Mouse (Mus musculus) kidney, adult 9 months (tissue): ENCODE measurements at regions not wholly inside any gene's neighbourhood (a gene's known extent, or its start where the extent isn't known, plus 50 kb on each side); places are given as distances from the start of the nearest gene placed in this dataset.
A peak's percentile ranks its signal among the peaks of the same experiment; 100 is the strongest.

ENCODE experiments used
- DNase-seq: peaks from one replicate; pipeline ENCODE4 v3.0.0; 2022

- no peak for DNase-seq
Observed at GRCm38 (mm10) chr3:144069979-144070540, 135.0 kb downstream of the Lmo4 start.

- DNase-seq, result no peak
Observed at GRCm38 (mm10) chr3:144067016-144067415, 138.0 kb downstream of the Lmo4 start.

DNA sequence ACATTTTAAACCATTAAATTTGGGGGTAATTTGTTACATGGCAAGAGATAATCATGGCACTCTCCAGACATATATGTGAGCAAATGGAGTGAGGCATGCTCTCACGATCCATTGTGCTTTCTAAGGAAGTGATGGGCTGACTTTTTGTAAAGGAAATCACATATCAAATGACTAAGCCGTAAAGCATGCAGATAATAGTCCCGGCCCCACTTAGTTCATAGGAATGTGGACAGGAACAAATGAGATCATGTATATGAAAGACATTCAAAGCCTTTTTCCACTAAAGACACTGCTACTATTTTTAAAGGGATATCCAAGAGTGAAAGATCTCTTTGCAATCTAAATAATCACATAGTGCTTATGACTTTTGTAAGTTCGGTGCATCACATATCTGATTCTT is 146.9 kb downstream of the Lmo4 start:
- no peak for DNase-seq

- no peak for DNase-seq
Observed at GRCm38 (mm10) chr3:144050341-144050740, 154.7 kb downstream of the Lmo4 start.

- peak; percentile 3 for DNase-seq
Observed at GRCm38 (mm10) chr3:144049270-144049669, 155.8 kb downstream of the Lmo4 start.

- no peak for DNase-seq
Observed at GRCm38 (mm10) chr3:144044366-144044765, 160.7 kb downstream of the Lmo4 start.

DNA sequence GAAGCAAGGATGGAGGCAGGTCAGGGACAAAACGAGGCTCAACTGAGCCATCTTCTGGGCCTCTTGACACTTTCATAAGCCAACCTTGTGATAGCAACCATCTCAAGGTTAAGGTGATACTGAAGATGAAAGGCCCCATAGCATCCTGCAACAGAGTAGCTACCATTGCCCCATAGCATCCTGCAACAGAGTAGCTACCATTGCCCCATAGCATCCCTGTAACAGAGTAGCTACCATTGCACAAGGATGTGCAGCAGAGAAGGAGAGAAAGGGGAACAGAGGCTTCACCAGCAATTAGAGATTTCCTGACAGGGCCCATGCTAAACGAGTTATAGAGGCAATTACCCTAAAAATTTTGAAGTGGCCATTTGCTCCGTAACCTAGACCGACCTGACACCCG is 163.2 kb downstream of the Lmo4 start:
- no peak for DNase-seq

DNA sequence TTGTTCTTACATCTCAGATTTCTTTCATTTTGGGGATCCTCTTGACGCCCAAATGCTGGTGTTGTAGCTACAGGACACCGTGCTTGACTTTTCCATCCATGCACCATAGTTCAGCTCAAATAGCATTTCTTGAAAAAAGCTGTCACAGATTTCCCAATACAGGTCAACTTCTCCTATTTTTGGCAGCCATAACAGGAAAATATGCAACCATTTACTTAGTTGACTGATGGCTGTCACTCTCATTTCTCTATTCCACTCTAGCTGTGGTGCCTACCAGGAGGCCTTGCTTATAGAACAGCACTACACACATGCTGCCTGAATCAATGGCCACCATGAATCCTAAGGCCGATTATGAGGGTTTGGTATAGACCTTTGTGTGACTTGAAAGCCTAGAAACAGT is 165.5 kb downstream of the Lmo4 start:
- no peak for DNase-seq

GRCm38 (mm10) chr3:144029611-144030010 is 175.4 kb downstream of the Lmo4 start:
- no peak for DNase-seq

- no peak for DNase-seq
Observed at GRCm38 (mm10) chr3:144029121-144029520, 175.9 kb downstream of the Lmo4 start.

DNA sequence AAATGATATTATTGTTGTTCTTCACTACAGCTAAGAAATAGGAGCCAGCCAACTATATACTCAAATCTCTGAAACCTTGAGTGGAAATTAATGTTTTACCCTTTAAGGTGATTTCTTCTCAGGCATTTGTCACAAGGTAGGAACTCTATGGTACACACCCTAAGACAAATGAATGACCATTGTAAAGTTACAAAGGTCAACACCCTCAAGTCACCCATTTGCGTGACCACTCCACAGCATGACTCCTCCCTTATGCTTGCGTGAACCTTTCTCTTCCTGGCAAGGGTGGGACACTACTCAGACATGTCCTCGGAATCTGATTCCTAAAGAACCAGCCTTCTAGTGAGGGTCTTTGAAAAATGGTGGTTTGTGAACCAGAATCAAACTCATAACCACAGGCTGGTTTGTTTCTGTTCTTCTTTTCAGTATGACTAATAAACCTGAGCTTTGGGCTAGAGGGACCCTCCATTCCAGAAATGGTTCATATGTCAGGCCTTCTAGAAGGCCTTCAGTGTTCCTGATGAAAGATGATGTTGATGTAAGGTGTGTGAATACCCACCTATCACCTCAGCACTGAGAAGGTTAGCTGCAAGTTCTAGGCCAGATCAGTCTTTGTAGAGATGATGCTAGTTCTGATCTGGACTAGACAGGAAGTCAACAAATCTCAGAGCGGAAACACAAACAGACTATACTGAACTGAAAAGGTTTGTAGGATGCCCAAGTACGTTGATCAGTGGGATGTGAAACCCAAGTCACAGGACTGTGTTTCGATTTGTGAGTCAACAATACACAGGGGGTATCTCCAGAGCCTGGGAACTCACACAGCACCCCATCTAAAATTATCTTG is 177.7 kb downstream of the Lmo4 start:
- DNase-seq, result no peak

DNA sequence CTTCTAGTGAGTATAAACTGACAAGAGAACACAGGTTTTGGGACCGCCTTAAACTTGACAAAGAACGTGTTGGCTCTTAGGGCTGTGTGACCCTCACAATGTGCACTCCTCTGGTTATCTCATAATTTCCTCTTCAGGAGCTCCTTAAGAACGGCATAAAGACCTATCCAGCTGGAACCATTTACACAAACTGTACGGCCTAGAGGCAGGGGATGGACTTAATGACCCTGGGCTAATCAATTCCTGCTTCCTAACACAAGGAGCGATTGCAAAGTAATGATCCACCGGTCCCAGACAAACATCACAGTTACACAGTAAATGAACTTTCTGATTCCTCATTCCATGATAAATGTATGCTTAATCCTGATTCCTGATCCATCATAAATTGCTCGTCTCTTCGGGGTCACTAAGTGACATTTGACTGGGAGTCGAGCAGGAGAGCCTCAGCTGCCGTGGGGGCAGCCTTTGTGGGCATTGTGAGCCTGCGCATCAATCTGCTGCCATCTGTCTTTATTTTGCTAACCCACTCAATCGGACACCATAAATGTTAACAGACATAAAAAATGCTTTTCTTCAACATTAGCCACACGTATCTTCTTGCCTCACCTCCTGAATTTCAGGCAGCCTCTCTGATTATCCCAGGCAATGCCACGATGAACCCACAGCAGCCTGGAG is 179.4 kb downstream of the Lmo4 start:
- no peak for DNase-seq

DNA sequence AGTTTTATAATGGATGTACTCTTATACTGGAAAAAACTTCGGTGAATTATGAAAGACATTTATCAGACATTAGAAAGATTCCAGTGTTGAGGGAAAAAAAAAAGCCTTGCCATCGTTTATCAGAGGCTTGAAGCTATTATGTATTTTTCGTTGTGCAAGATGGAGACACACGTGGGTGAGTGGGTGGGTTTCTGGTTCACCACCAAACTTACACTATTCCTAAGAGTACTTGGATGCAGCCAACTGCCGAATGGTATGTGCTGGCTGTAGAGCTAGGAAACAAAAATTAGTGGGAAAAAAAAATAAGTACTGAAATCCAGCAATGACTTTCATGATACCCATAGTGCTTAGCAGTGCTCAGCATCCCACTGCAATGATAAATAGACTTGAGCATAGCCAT is 180.8 kb downstream of the Lmo4 start:
- DNase-seq, result no peak

DNA sequence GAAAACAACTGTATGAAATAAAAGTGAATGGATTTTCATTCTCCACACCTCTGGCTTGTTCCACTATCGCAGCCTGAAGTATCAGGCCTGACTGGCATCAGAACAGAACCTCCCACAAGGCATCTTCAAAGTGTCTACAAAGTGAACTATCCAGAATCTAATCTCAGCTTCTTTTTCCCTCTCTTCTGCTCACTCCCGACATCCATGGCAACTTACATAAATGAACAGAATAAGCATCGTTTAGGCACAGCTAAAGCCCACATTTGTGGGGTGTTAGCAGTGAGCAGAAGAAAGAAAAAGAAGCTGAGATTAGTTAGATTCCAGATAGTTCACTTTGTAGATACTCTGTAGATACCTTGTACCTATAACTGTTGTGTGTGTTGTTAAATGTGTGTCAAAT is 182.0 kb downstream of the Lmo4 start:
- no peak for DNase-seq

GRCm38 (mm10) chr3:144021969-144022368 is 183.1 kb downstream of the Lmo4 start:
- DNase-seq, result no peak

GRCm38 (mm10) chr3:144020189-144020940 is 184.7 kb downstream of the Lmo4 start:
- no peak for DNase-seq

DNA sequence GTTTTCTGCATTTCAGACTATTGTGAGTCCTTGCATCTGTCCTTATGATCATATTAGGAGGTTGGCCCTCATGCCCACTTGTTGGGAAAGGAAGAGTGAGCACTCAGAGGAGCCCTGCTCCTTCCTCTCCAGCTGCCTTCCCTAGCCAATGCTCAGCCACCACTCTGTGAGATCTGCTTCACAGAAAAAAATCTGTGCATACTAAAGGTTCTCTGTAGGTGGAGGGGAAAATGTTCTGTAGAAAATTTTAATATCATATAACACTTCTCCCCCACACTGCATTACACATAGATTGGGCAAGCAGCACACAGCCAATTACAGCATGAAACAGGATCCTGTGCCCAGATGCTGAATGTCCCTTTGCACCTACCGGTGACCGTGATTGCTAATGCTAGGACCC is 185.7 kb downstream of the Lmo4 start:
- no peak for DNase-seq

GRCm38 (mm10) chr3:144018559-144018958 is 186.5 kb downstream of the Lmo4 start:
- DNase-seq, result no peak

DNA sequence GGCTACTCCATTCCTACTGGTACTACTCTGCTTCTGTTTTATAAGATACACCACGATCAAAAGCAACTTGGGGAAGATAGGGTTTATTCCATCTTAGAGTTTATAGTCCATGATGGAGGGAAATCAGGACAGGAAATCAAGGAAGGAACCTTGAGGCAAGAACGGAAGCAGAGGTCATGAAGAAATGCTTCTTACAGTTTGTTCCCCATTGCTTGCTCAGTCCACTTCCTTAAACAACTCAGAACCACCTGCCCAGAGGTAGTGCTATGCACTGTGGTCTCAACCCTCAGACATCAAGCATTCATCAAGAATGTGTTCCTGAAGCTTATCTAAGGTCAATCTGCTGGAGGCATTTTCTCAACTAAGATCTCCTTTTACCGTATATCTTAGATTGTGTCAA is 189.8 kb downstream of the Lmo4 start:
- no peak for DNase-seq

DNA sequence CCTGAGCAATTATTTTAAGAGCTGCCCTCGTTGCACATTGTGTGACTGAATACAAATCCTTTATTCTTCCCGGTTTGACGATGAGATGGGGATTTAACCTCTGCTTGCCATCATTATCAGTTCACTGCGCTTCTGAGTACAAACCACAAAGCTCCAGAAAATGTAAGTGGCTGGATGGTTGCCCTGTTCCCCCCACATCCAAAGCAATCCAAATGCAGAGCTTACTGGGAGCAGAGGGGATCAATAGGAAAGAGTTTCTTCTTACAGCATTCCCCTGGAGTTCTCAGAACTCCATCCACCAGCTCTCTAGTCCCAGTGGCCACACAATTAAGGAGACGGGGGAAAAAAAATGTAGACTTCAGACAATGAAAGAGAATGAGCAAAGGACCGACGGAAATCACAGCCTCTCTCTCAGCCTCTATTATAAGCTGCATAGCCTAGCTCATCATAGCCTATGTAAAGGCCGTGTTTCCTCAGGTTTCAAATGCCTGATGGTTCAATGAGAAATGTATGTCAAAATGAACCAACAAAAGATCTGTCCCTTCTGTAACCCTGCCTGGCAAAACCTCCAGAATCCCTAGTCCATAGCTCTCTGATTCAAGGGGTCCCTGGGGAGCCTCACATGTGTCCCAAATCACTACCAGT is 191.4 kb downstream of the Lmo4 start:
- no peak for DNase-seq

GRCm38 (mm10) chr3:144012820-144013219 is 192.2 kb downstream of the Lmo4 start:
- no peak for DNase-seq

GRCm38 (mm10) chr3:144012173-144012572 is 192.8 kb downstream of the Lmo4 start:
- DNase-seq, result no peak
